Mouse (Mus musculus) frontal cortex, adult (tissue): ENCODE measurements around the gene Rora.
A peak's percentile ranks its signal among the peaks of the same experiment; 100 is the strongest.

Source experiments
- ATAC-seq: cut with Nextera tagmentation; 2 replicates; pipeline ENCODE4 v1.9.2; 2017; ENCODE audit warnings: mild to moderate bottlenecking, moderate library complexity, mixed read lengths; ENCODE audit not compliant: low TSS enrichment

Rora gene

DNA sequence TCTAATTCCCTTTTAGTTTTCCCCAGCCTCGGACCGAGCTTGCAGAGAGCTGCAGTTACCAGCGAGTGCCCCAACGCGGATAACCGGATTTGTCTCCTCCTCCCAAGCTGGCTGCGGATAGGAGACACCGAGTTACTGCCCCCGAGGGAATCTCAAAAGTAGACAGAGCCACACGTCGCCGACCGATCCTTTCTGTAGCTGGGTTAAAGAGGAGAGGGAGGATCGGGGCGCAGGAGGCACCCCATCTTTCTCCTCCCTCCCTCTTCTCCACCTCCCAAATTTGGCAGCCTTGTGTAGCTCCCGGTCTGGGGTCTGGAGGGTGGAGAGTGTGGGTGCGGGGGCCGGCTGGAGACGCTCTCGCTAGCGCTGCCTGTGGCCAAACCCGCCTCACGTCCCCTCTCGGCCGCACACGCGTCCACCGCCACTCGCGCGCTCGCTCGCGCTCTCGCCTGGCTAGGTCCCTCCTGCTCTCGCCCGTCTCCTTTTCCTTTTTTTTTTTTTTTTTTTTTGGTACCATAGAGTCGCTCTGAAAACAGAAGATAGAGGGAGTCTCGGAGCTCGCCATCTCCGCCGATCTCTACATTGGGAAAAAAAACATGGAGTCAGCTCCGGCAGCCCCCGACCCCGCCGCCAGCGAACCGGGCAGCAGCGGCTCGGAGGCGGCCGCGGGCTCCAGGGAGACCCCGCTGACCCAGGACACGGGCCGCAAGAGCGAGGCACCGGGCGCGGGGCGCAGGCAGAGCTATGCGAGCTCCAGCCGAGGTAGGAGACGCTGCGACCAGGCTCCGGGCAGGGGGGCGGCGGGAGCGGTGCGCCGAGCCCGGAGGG lies at the start of gene Rora:
TSS of gene Rora (plus strand) at position 576 of the 828 bp plus-strand sequence.
- ATAC-seq = peak; percentile 67

GRCm38 (mm10) chr9:68614006-68614405 lies 39.6 kb upstream of the Rora start:
- ATAC-seq = no peak

GRCm38 (mm10) chr9:68617116-68617515 lies 36.5 kb upstream of the Rora start:
- no peak for ATAC-seq

DNA sequence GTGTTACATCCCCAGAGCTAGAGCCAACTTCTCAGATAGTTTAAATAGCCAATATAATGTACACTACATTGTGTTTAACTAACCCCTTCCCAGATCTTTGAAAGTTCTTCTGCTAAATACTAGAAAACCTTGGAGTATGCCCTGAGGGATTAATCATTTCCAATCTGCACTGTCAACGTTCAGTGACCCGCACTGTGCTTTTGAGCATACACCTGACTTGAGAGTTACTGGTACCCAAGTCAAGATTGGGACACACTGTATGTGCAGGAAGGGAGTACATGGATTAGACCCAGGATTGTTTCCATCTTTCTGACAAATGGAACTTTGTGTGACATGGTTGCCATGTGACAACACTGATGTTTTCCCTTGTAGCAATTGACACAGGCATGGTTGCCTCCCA lies 33.5 kb upstream of the Rora start:
- ATAC-seq = no peak

DNA sequence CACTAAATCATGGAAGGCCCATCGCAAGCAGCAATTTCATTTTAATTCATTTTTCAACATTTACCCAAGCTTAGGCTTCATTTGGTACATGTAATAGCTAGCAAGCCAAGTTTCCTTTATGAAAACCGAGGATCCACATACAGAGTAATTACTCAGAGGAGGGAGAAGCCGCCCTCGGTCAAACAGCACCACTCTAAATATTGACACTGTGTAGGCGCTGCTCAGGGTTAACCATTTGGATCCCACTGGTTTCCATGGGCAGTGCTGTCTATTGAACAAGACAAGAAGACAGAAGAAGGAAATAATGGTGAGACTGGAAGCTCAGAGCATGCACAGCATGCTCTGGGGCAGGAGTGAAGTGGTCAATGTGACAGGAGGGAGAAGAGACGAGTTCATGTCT lies 33.1 kb upstream of the Rora start:
- ATAC-seq = no peak

DNA sequence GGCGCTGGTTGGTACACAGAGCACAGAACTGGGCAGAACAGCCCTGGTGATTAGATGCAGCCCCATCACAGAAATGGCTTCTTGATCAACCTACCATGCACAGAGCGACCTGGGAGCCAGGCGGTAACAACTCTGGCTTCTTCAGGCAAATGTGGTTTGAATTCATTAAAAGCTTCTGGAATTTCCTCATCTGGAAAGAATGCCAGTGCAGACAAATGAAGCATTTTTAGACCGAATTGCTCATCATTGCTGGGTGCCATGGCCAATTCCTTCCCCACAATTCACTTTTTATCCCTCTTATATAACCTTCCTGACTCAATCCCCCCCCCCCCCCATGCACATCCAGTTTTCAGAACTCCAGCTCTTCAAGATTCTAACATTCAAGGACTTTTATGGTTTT lies 28.6 kb upstream of the Rora start:
- no peak for ATAC-seq

- no peak for ATAC-seq
Measured at GRCm38 (mm10) chr9:68637301-68637700, 16.3 kb upstream of the Rora start.

- ATAC-seq = no peak
Measured at GRCm38 (mm10) chr9:68641123-68641522, 12.5 kb upstream of the Rora start.

GRCm38 (mm10) chr9:68648061-68648460 lies 5.5 kb upstream of the Rora start:
- ATAC-seq = no peak

DNA sequence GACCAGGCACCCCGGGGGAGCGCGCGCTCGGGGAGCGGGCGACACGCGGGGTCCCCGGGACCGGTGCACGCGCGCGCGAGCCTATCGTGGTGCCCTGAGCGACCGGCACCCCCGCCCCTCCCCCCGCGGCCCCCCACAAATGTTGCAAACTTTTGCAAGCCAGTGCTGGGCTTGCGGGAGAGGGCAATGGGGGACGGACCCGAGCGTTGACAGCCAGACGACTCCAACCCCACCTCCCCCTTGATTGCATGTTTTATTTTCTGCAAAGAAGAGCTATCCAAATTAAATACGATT lies 400 bp downstream of the Rora start:
- ATAC-seq = no peak

DNA sequence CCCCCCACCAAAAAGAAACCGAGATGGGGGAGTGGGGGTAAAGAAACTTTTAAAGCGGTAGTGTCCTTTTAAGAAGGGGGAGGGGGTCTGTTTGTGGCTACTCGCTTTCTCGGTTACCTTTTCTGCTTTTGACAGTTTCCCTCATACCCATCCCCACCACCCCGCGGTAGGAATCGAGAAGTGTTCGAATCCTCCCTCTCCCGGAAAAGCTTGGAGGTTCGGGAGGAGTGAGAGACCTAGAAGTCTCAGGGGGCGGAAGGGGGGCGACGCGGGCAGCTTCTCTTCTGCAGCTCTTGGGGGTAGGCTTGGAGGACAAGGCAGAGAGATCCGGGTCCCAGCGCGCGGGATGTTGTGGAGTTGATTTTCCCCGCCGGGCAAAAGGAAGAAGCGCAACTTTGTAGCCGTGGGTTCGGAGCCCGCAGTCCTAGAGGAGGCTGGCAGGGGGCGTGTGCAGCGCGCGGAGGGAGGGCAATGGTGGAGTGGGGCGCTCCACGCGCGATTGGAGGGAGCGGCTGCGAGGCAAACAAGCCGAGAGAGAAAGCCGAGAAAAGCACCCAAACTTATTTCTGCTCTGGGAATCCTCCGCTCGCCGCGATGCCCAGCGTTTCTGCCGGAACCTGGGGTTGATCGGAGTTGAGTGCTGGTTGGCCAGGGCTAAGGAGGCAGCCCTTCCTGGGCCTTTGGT lies 889 bp downstream of the Rora start:
- ATAC-seq = peak; percentile 18; the same call in 1 of the 2 replicates

DNA sequence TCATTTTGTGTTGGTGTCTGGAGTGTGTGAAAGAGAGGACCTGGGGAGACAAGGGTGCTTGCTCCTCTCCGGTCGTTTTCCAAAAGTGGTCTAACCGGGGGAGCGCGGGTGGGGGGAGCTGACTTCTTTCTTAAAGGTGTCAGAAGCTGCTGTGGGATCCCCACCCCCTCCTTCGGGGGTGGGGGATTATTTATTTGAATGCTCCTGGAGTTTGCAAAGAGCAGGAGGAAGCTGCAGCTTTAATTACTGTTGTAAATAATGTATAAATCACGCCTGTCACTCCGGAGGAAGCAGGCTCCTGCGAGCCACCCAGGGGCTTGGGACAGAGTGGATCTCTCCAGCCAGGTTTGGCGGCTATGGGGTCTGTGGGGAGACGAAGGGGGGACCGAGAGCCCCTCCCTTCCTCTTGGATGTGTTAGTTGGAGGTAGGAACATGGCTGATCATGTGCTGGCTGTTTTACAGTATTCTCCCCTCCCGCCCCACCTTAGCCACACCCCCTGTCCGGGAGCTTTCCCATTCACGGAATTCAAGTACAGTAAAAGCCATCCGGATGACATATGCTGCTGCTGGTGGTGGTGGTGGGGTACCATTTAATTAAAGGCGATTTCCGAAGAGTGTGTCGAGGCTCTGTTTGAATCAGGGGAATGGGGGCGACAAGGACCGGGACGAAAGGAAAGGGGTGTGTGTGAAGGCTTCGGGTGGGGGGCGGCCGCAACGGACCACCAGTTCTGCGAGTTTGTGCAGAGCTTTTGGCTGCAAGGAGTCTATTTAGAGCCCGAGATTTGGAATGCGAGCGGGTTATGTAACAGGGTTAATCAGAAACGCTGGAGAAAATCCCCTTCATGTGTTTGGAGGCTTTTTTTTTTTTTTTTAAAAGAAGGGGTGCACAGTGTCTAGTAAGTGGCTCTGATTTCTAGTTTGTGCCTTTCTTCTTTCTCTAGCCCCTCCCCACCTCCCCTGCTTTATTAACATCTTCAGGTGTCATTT lies 1.7 kb downstream of the Rora start:
- ATAC-seq = no peak; the same call in 1 of the 2 replicates

- ATAC-seq = 0 out of 2 replicates have a peak, but pooled peaks have one; percentile 21
Measured at GRCm38 (mm10) chr9:68656076-68656795, 2.6 kb downstream of the Rora start.

DNA sequence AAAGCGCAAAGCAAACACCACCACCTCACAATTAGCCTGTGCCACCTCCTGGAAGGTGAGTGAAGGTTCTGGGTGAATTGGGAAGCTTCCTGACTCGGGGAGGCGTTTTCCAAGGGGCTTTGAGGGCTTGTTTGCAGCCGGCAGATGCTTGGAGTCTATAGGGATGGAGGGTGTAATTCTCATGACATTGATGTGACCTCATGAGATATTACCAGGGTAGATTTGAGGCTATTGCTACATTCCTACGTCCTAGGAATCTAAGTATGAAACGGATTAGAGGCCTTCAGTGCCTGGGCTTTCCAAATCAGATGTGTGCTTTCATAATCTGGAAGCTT lies 3.2 kb downstream of the Rora start:
- ATAC-seq = no peak

- ATAC-seq = no peak
Measured at GRCm38 (mm10) chr9:68670731-68671130, 17.1 kb downstream of the Rora start.

DNA sequence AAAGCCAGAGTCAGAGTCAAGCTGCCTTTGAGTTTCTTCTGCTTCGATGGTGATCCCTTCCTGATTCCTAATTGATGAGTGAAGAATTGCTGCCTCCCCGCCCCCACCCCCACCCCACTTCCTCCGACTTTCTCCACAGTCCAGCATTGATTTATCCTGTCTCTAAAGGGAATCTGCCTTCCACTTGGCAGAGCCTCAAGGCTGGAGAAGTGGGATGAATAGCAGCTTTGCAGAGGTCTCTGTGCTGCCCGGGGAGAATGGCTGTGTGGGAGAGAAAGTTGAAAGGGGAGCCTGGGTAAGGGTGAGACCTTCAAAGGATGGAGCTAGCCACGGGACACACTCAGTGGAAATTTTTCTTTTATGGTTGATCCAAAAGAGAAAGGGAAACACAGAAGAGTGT lies 18.9 kb downstream of the Rora start:
- ATAC-seq = no peak

DNA sequence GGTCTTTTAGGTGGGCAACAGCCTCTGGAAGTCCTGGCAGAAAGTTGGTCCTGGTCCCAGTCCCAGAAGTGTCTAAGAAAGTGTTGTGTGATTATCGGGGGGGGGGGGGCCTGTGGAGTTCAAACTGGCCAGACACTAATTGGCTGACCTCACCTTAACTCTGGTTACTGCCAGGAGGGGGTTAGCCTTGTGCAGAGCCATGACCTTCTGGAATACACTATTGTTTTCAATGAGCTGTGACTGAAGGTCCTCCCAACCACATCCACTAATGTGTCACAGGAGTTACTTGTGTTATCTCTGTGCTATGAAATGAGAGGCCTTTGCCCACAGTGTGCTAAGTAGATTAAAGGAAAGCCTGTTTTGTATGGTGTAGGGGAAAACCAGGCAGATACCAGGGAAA lies 19.6 kb downstream of the Rora start:
- no peak for ATAC-seq

DNA sequence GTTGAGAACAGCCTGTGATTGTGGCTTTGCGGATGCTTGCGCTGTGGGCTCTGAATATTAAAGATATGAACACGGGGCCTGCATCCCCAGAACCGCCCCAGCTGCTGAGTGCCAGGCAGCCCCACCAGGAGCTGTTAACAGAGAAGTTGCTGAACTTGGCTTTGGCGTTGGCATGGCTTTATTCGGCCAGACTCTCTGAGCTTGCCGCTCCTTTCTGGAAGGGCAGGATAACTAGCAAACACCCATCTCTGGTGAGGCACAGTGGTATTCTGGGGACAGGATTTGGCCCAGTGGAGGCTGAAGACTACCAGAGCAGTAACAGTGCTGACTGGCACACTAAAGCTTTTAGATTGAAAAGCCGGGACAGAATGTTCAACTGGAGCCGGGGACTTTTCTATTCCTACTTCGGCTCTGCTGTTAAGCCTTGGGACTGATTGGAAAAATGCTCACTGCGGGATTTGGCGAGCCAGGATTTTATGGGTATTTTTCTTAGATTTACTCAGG lies 26.3 kb downstream of the Rora start:
- peak; percentile 32; the same call in 1 of the 2 replicates for ATAC-seq

- no peak for ATAC-seq
Measured at GRCm38 (mm10) chr9:68683938-68684337, 30.4 kb downstream of the Rora start.

GRCm38 (mm10) chr9:68685562-68685961 lies 32.0 kb downstream of the Rora start:
- no peak for ATAC-seq

GRCm38 (mm10) chr9:68687251-68687874 lies 33.8 kb downstream of the Rora start:
- ATAC-seq = peak; percentile 61
